Mouse (Mus musculus) macrophage (primary cell): ENCODE data around the gene Hadhb. TPM values are rescaled to one million over a fixed set of nuclear protein-coding genes. Genes with fewer than 3 reads are reported as not detected.
A peak's percentile ranks its signal among the peaks of the same experiment; 100 is the strongest.

Source experiments
- H3K27ac ChIP-seq: fragments of 350-480 bp; formaldehyde crosslinking; 2 replicates; pipeline ENCODE4 v1.9.0; 2021
- H3K36me3 ChIP-seq: fragments of 350-480 bp; formaldehyde crosslinking; 2 replicates; pipeline ENCODE4 v1.9.0; 2021; ENCODE audit errors: inconsistent target
- H3K4me3 ChIP-seq: fragments of 350-480 bp; formaldehyde crosslinking; 2 replicates; pipeline ENCODE4 v1.9.0; 2021; ENCODE audit errors: inconsistent target
- H3K79me2 ChIP-seq: fragments of 350-480 bp; formaldehyde crosslinking; 2 replicates; pipeline ENCODE4 v1.9.0; 2021; ENCODE audit errors: inconsistent target
- WGBS: methylation state at CpG from one replicate; pipeline ENCODE4 v1.1.7; 2026; ENCODE audit warnings: inconsistent platforms; ENCODE audit not compliant: missing documents; 5-methylcytosine and 5-hydroxymethylcytosine counted together
- polyA plus RNA-seq: library from polyadenylated mRNA; stranded (reverse); fragments of 250-400 nt; gene quantifications from 3 replicates; pipeline ENCODE4 v1.2.4, GENCODE M21; 2018; ENCODE audit warnings: inconsistent platforms

Hadhb gene
- polyA plus RNA-seq, 1 experiment from 2014 or later, result 113 TPM

- Histone ChIP-seq H3K36me3 (no peaks in the 10 kb centered on the region), H3K79me2 (no peaks in the 10 kb centered on the region), H3K27ac (no peak overlapping the region), H3K4me3 (no peak overlapping the region)
- WGBS, result 44% methylated on average over 5 of the region's 5 CpGs
These were observed 60.9 kb downstream of the Hadhb start for GRCm38 (mm10) chr5:30215970-30216369.

GRCm38 (mm10) chr5:30219715-30220114, 64.7 kb downstream of the Hadhb start:
- Histone ChIP-seq H3K27ac (no peak overlapping the region), H3K36me3 (no peaks in the 10 kb centered on the region), H3K79me2 (no peaks in the 10 kb centered on the region), H3K4me3 (no peak overlapping the region)
- 86% methylated on average over 2 of the region's 2 CpGs for WGBS

- Histone ChIP-seq H3K4me3 (no peak overlapping the region), H3K79me2 (no peaks in the 10 kb centered on the region), H3K36me3 (no peaks in the 10 kb centered on the region), H3K27ac (no peak overlapping the region)
- 93% methylated on average over 8 of the region's 8 CpGs for WGBS
These were observed 65.6 kb downstream of the Hadhb start for GRCm38 (mm10) chr5:30220666-30221065.

DNA sequence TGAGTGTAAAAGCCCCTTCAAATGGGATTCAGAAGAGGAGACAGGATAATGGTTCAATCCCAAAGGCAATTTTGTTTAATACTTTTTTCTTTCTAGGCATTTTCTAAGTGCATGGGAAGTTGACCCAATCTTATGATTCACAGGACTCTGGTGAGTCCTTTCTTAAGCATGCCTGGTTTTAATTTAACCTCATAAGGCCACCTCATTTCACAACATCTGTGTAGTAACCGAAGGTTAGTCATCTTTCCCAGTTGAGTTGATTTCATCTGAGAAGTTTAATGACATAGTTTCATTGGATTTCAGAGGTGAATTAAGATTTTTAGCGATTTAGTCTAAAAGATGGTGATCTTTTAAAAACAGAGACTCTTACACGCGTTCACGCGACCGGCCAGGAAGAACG, 67.6 kb downstream of the Hadhb start:
- Histone ChIP-seq H3K4me3 (no peak overlapping the region), H3K36me3 (no peaks in the 10 kb centered on the region), H3K27ac (no peak overlapping the region), H3K79me2 (no peaks in the 10 kb centered on the region)
- WGBS, result 96% methylated on average over 8 of the region's 8 CpGs

DNA sequence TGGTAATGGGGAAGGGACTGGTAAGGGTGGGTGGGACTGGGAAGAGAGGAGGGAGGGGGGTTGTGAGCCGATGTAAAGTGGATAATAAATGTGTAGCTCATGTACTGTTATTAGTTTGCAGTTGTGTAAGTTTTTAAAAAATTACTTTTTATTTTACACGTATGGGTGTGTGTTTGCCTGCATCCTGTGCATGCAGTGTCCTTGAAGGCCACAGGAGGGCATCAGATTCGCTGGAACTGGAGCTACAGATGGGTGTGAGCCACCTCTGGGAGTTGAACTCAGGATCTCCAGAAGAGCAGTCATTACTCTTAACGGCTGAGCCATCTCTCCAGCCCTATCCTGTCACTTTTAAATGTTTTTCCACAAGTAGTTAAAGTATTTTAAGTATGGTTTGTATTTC, 75.9 kb downstream of the Hadhb start:
- Histone ChIP-seq H3K79me2 (peaks cover 48% of the 10 kb centered on the region), H3K27ac (no peak overlapping the region), H3K36me3 (no peaks in the 10 kb centered on the region), H3K4me3 (no peak overlapping the region)
- 98% methylated on average over 4 of the region's 4 CpGs for WGBS

GRCm38 (mm10) chr5:30231891-30232270, 76.8 kb downstream of the Hadhb start:
- Histone ChIP-seq H3K27ac (no peak overlapping the region), H3K79me2 (peaks cover 58% of the 10 kb centered on the region), H3K4me3 (peak overlapping the region; percentile 77), H3K36me3 (no peaks in the 10 kb centered on the region)
- WGBS, result 37% methylated on average over 16 of the region's 16 CpGs

GRCm38 (mm10) chr5:30232271-30232971, 77.4 kb downstream of the Hadhb start, which contains the start of gene Selenoi:
Selenoi (plus strand) TSS chr5:30232581.
- Histone ChIP-seq H3K79me2 (peaks cover 63% of the 10 kb centered on the region), H3K36me3 (no peaks in the 10 kb centered on the region), H3K27ac (no peak within 1 kb of the TSS), H3K4me3 (peak within 1 kb of the TSS; percentile 77)
- WGBS, result 1% methylated on average over 60 of the region's 71 CpGs

DNA sequence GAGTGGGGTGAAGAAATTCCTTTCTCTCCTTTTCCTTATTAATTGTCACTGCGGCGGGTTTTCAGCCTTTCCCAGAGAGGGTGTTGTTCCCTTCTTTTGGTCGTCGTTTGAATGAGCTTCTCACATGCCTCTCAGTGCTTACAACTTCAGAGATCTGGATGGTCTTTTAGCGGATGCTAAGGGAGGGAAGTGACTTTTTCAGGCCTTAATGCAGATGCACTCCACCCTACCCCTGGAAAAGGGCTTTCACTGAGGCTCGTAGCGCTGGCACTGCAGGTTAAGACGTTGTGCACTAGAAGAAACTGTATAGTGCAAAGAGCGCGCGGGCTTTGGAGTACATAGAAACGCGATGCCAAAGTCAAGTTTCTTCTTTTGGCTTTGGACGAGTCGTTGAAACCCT, 78.0 kb downstream of the Hadhb start:
- Histone ChIP-seq H3K79me2 (peaks cover 69% of the 10 kb centered on the region), H3K27ac (no peak overlapping the region), H3K4me3 (peak overlapping the region; percentile 77), H3K36me3 (no peaks in the 10 kb centered on the region)
- WGBS, result 3% methylated on average over 15 of the region's 15 CpGs

DNA sequence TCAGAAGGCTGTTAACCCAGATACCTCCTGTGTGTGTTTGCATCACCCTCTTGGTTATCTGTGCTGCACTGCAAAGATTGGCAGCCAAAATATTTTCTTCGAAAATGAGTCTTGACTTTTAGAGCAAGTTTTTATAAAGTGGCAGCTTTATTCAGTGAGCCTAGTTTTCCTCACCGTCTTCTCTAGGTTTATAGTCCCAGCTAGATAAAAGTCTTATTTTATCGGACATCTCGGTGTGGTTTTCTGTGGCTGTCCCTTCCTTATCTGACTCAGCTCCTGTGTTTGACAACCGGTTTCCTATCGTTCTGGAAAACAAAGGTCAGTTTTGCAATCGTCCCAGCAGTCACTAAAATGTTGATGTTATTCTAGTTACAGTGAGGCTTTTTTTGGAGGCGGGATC, 78.9 kb downstream of the Hadhb start:
- 26% methylated on average over 8 of the region's 8 CpGs for WGBS
- no peak overlapping the region for H3K4me3 ChIP-seq
- H3K27ac ChIP-seq, result no peak overlapping the region

More for the DNA sequence above, 78.9 kb downstream of the Hadhb start:
- Histone ChIP-seq H3K79me2 (peaks cover 78% of the 10 kb centered on the region), H3K36me3 (no peaks in the 10 kb centered on the region)

Other genes starting within 250 kb of the Hadhb start
- 0.43 to 0.53 TPM in 2 of 3 replicates, not detected in the other for gene Il6, start 142.1 kb upstream of the Hadhb start, polyA plus RNA-seq
- gene Tyms, start 81.6 kb upstream of the Hadhb start, polyA plus RNA-seq, result 4.2 to 21.7 TPM (median 11.2 TPM) in 3 replicates
- gene Garem2, start 50.1 kb upstream of the Hadhb start, polyA plus RNA-seq, result not detected in 3 replicates
- not detected in 3 replicates for gene 3110082J24Rik, start 49.2 kb upstream of the Hadhb start, polyA plus RNA-seq
- 94.5 to 203 TPM (median 100 TPM) in 3 replicates for gene Hadha, start 86 bp upstream of the Hadhb start, polyA plus RNA-seq
- gene Adgrf3, start 50.5 kb downstream of the Hadhb start, polyA plus RNA-seq, result not detected in 3 replicates
- 4.8 to 9.1 TPM (median 7.1 TPM) in 3 replicates for gene Selenoi, start 77.3 kb downstream of the Hadhb start, polyA plus RNA-seq
- not detected in 3 replicates for gene Drc1, start 126.1 kb downstream of the Hadhb start, polyA plus RNA-seq